ENCODE assay signal across 16 mouse cellular contexts in genomic region chr13:113601831-113602604, GRCm38 (mm10). TPM values are rescaled to one million over a fixed set of nuclear protein-coding genes. Genes with fewer than 3 reads are reported as not detected.
A peak's percentile ranks its signal among the peaks of the same experiment; 100 is the strongest.
DNase-seq lines count a peak whose midpoint lies in the region; ATAC-seq and TF ChIP-seq lines count a peak whose summit lies in the region.
"Had no signal": no experiment of that assay in that cellular context is flagged by ENCODE, and none has a peak within 500 bp of the region (broad histone marks: within the 10 kb centered on the region; RNA-seq: fewer than 3 reads in every experiment).

No protein-coding gene starts in this region.

- H3K9me3 ChIP-seq in forebrain, embryonic 11.5 days (ENCODE audit: control insufficient read depth, low read length): no peaks in the 10 kb centered on the region
- H3K9me3 ChIP-seq in forebrain, embryonic 15.5 days: no peaks in the 10 kb centered on the region
- H3K9me3 ChIP-seq in stomach, embryonic 16.5 days (replicated peaks; ENCODE audit: control insufficient read depth, low read length): no peaks in the 10 kb centered on the region
- no peaks in the 10 kb centered on the region for H3K9me3 ChIP-seq in heart, embryonic 12.5 days (replicated peaks)
- H3K9me3 ChIP-seq: G1E; midbrain, embryonic 12.5 days had no signal

- no peak overlapping the region for H3K27ac ChIP-seq in forebrain, embryonic 11.5 days (ENCODE audit: low read depth, low read length)
- H3K27ac ChIP-seq in forebrain, embryonic 15.5 days (replicated peaks): no peak overlapping the region
- H3K27ac ChIP-seq in stomach, embryonic 16.5 days (ENCODE audit: low read length): peak overlapping the region; percentile 73
- H3K27ac ChIP-seq in heart, embryonic 12.5 days (ENCODE audit: poor library complexity, severe bottlenecking): no peak overlapping the region
- H3K27ac ChIP-seq: midbrain, embryonic 12.5 days had no signal

- H3K27me3 ChIP-seq in forebrain, embryonic 11.5 days (ENCODE audit: control insufficient read depth, insufficient read depth, low read length): no peaks in the 10 kb centered on the region
- H3K27me3 ChIP-seq in forebrain, embryonic 15.5 days: no peaks in the 10 kb centered on the region
- H3K27me3 ChIP-seq in stomach, embryonic 16.5 days (ENCODE audit: control insufficient read depth, insufficient read depth, low read length): no peaks in the 10 kb centered on the region
- no peaks in the 10 kb centered on the region for H3K27me3 ChIP-seq in heart, embryonic 12.5 days (replicated peaks)
- H3K27me3 ChIP-seq: midbrain, embryonic 12.5 days had no signal

- H3K4me1 ChIP-seq in forebrain, embryonic 11.5 days (replicated peaks; ENCODE audit: control insufficient read depth, insufficient read depth, low read length): 0 out of 2 replicates have a peak, but pooled peaks cover 2% of the 10 kb centered on the region
- H3K4me1 ChIP-seq in forebrain, embryonic 15.5 days: peaks cover 4% of the 10 kb centered on the region; the same call in 1 of the 2 replicates
- peaks cover 27% of the 10 kb centered on the region for H3K4me1 ChIP-seq in lung, adult 2 months (ENCODE audit: control insufficient read depth, insufficient read depth, low read length)
- peaks cover 52% of the 10 kb centered on the region for H3K4me1 ChIP-seq in stomach, embryonic 16.5 days (ENCODE audit: control insufficient read depth, insufficient read depth, low read length)
- peaks cover 75% of the 10 kb centered on the region for H3K4me1 ChIP-seq in heart, embryonic 12.5 days (replicated peaks)

- TF ChIP-seq POLR2A in lung, adult 2 months (IDR thresholded peaks at IDR 0.05; ENCODE audit: borderline replicate concordance, extremely low read depth, low read depth, low read length): no peak

- H3K4me2 ChIP-seq in forebrain, embryonic 11.5 days (ENCODE audit: low read depth, low read length, severe bottlenecking): no peak overlapping the region
- H3K4me2 ChIP-seq in forebrain, embryonic 15.5 days (replicated peaks): no peak overlapping the region
- H3K4me2 ChIP-seq in stomach, embryonic 16.5 days (ENCODE audit: low read depth, low read length): no peak overlapping the region
- H3K4me2 ChIP-seq in heart, embryonic 12.5 days: no peak overlapping the region
- H3K4me2 ChIP-seq: midbrain, embryonic 12.5 days had no signal

- no peaks in the 10 kb centered on the region; the same call in 1 of the 2 replicates for H3K36me3 ChIP-seq in forebrain, embryonic 11.5 days (ENCODE audit: control insufficient read depth, insufficient read depth, low read length)
- H3K36me3 ChIP-seq in forebrain, embryonic 15.5 days: no peaks in the 10 kb centered on the region
- no peaks in the 10 kb centered on the region for H3K36me3 ChIP-seq in stomach, embryonic 16.5 days (ENCODE audit: control insufficient read depth, insufficient read depth, low read length)
- peaks cover 6% of the 10 kb centered on the region; the same call in 1 of the 2 replicates for H3K36me3 ChIP-seq in heart, embryonic 12.5 days
- H3K36me3 ChIP-seq: G1E; midbrain, embryonic 12.5 days had no signal

- ATAC-seq in forebrain, embryonic 11.5 days (replicated peaks; ENCODE audit: low FRiP score): no peak
- ATAC-seq in forebrain, embryonic 15.5 days (replicated peaks): no peak
- ATAC-seq in stomach, embryonic 16.5 days (ENCODE audit: insufficient read depth, low FRiP score): no peak
- ATAC-seq in heart, embryonic 12.5 days (ENCODE audit: insufficient number of reproducible peaks, low FRiP score): no peak

- no peak overlapping the region for H3K4me3 ChIP-seq in forebrain, embryonic 11.5 days (ENCODE audit: low read depth, low read length)
- H3K4me3 ChIP-seq in forebrain, embryonic 15.5 days: no peak overlapping the region
- H3K4me3 ChIP-seq in lung, adult 2 months (replicated peaks; ENCODE audit: extremely low read depth, low read depth, low read length): no peak overlapping the region
- no peak overlapping the region for H3K4me3 ChIP-seq in stomach, embryonic 16.5 days (replicated peaks; ENCODE audit: low read length)
- H3K4me3 ChIP-seq in heart, embryonic 12.5 days: no peak overlapping the region
- H3K4me3 ChIP-seq: erythroblast, embryonic 14.5 days; midbrain, embryonic 12.5 days had no signal

- TF ChIP-seq CTCF in lung, adult 2 months (IDR thresholded peaks at IDR 0.05; ENCODE audit: insufficient read depth, low read length): no peak

- WGBS in forebrain, embryonic 11.5 days: 97% methylated on average over 12 of the region's 12 CpGs
- 97% methylated on average over 12 of the region's 12 CpGs for WGBS in forebrain, embryonic 15.5 days
- WGBS in lung, adult 2 months: 78% methylated on average over 12 of the region's 12 CpGs
- 79% methylated on average over 12 of the region's 12 CpGs for WGBS in stomach, embryonic 16.5 days
- WGBS in heart, embryonic 12.5 days: 90% methylated on average over 12 of the region's 12 CpGs

- peak; percentile 14 for DNase-seq in forebrain, embryonic 11.5 days (ENCODE audit: low spot score)
- DNase-seq in lung, adult 2 months: peak; percentile 11
- DNase-seq in lung, postnatal 25 days (ENCODE audit: low spot score): no peak
- DNase-seq in kidney, postnatal 25 days: peak; percentile 65 to 78
- no peak for DNase-seq in ovary, postnatal 36 days (ENCODE audit: low spot score)
- DNase-seq: adrenal gland, postnatal 25 days; cerebellum, adult 11-12 months; heart, postnatal 4 days; right cerebral cortex, postnatal 4 days; thymus, adult 2 months had no signal

- H3K9ac ChIP-seq in forebrain, embryonic 11.5 days (ENCODE audit: low read length): no peak overlapping the region
- H3K9ac ChIP-seq in forebrain, embryonic 15.5 days (replicated peaks): no peak overlapping the region
- no peak overlapping the region for H3K9ac ChIP-seq in stomach, embryonic 16.5 days (ENCODE audit: low read length)
- no peak overlapping the region for H3K9ac ChIP-seq in heart, embryonic 12.5 days
- H3K9ac ChIP-seq: midbrain, embryonic 12.5 days had no signal

RNA-seq across cellular contexts. Expression of gene Snx18, which starts 16.3 kb away (rescaled TPM):
- polyA plus RNA-seq in forebrain, embryonic 11.5 days (2014; fragmentation: Nextera tagmentation; extraction: Ambion mirVana): 18.7 and 21.1 TPM in 2 replicates
- polyA plus RNA-seq in forebrain, embryonic 15.5 days (2015; fragmentation: Nextera tagmentation; extraction: Ambion mirVana): 11.6 and 12.0 TPM in 2 replicates
- 22.8 and 27.0 TPM in 2 replicates for polyA plus RNA-seq in lung, adult 2 months (2012; rRNA removed)
- 10.5 and 13.6 TPM in 2 replicates for polyA plus RNA-seq in stomach, embryonic 16.5 days (2015; fragmentation: Nextera tagmentation; extraction: Ambion mirVana)
- polyA plus RNA-seq in heart, embryonic 12.5 days (2016; fragmentation: Nextera tagmentation; extraction: Ambion mirVana): 29.6 and 31.6 TPM in 2 replicates
- polyA plus RNA-seq: G1E had no signal

Comparison
In these comparisons a context has a peak if more than half of its experiments do, and no peak if none do; other contexts are left out.
1. DNase-seq: peak in forebrain, embryonic 11.5 days (single experiment), lung, adult 2 months (single experiment) and kidney, postnatal 25 days (2 of 2); none in lung, postnatal 25 days (single experiment) and ovary, postnatal 36 days (single experiment).